Mouse (Mus musculus) heart, embryonic 14.5 days (tissue): ENCODE results near the gene Chfr. TPM values are rescaled to one million over a fixed set of nuclear protein-coding genes. Genes with fewer than 3 reads are reported as not detected.

Experiments used
- ATAC-seq: fragments of 200-750 bp; cut with Nextera tagmentation; 2 replicates; pipeline ENCODE4 v1.8.0; 2017; ENCODE audit warnings: low read depth, moderate TSS enrichment; ENCODE audit not compliant: insufficient number of reproducible peaks, insufficient read depth, low FRiP score
- H3K27ac ChIP-seq, 2 experiments: fragments of 200-500 bp in 1 of 2; fragments of 300-500 bp in 1 of 2; sonication (generic) in 1 of 2; replicated peaks in 1 of 2; 2 replicates each; pipeline ENCODE4 v1.5.1; 2012 to 2014; ENCODE audit warnings: low read depth in 2 of 2, low read length in 2 of 2, control low read depth in 1 of 2, mild to moderate bottlenecking in 1 of 2, mixed read lengths in 1 of 2; ENCODE audit not compliant: control insufficient read depth in 1 of 2, insufficient read depth in 1 of 2
- H3K27me3 ChIP-seq: fragments of 300-500 bp; sonication (generic); 2 replicates; pipeline ENCODE4 v1.6.1; 2014; ENCODE audit warnings: mild to moderate bottlenecking, low read length, control low read depth; ENCODE audit not compliant: control insufficient read depth, insufficient read depth
- H3K36me3 ChIP-seq: fragments of 300-500 bp; sonication (generic); 2 replicates; pipeline ENCODE4 v1.6.1; 2014; ENCODE audit warnings: mild to moderate bottlenecking, control low read depth, low read length, mixed read lengths; ENCODE audit not compliant: control insufficient read depth, insufficient read depth
- H3K4me1 ChIP-seq, 2 experiments: fragments of 200-500 bp in 1 of 2; fragments of 300-500 bp in 1 of 2; sonication (generic) in 1 of 2; 2 replicates each; pipeline ENCODE4 v1.6.1; 2012 to 2014; ENCODE audit warnings: low read length in 2 of 2, control low read depth in 1 of 2, mixed read lengths in 1 of 2; ENCODE audit not compliant: control insufficient read depth in 2 of 2, insufficient read depth in 2 of 2
- H3K4me2 ChIP-seq: fragments of 300-500 bp; sonication (generic); 2 replicates; pipeline ENCODE4 v1.6.1; 2014; ENCODE audit warnings: mild to moderate bottlenecking, low read length
- H3K4me3 ChIP-seq, 2 experiments: fragments of 200-500 bp in 1 of 2; fragments of 300-500 bp in 1 of 2; sonication (generic) in 1 of 2; 2 replicates each; pipeline ENCODE4 v1.5.1; 2012 to 2014; ENCODE audit warnings: low read length in 2 of 2, mild to moderate bottlenecking in 2 of 2, control low read depth in 1 of 2, low read depth in 1 of 2, moderate library complexity in 1 of 2; ENCODE audit not compliant: control insufficient read depth in 1 of 2, insufficient read depth in 1 of 2
- H3K9ac ChIP-seq: fragments of 300-500 bp; sonication (generic); 2 replicates; pipeline ENCODE4 v1.6.1; 2014; ENCODE audit warnings: mild to moderate bottlenecking, low read length
- H3K9me3 ChIP-seq: fragments of 300-500 bp; sonication (generic); 2 replicates; pipeline ENCODE4 v1.6.1; 2016; ENCODE audit warnings: low read length, control low read depth; ENCODE audit not compliant: control insufficient read depth
- WGBS: fragments of 180-500 bp; shearing (Covaris S2); extraction: QIAGEN DNeasy Blood & Tissue Kit; methylation state at CpG from one replicate; pipeline ENCODE4 v1.1.7; 2014; 5-methylcytosine and 5-hydroxymethylcytosine counted together
- polyA plus RNA-seq: library from polyadenylated mRNA; unstranded; fragments of >200 nt; fragmentation: Nextera tagmentation; extraction: Ambion mirVana; gene quantifications from 2 replicates; pipeline ENCODE4 v1.2.1, GENCODE M21; 2014

Gene Chfr
- polyA plus RNA-seq, 1 experiment from 2014 or later, result 32.5 TPM

GRCm38 (mm10) chr5:110099656-110100580 lies 35.7 kb upstream of the Chfr start, which contains the start of gene Plcxd1:
Plcxd1 (plus strand) TSS chr5:110099969.
- 10% methylated on average over 25 of the region's 25 CpGs for WGBS
- H3K4me3 ChIP-seq, result peak within 1 kb of the TSS in 1 of 2 experiments; percentile 31; a peak in 2 of 4 replicates
- no peaks in the 10 kb centered on the region for H3K27me3 ChIP-seq
- no peaks in the 10 kb centered on the region for H3K9me3 ChIP-seq
- H3K27ac ChIP-seq, result no peak within 1 kb of the TSS
- H3K9ac ChIP-seq, result no peak within 1 kb of the TSS
- no peak for ATAC-seq
- peaks cover 22% of the 10 kb centered on the region for H3K36me3 ChIP-seq
- H3K4me2 ChIP-seq, result peak within 1 kb of the TSS; percentile 74
- H3K4me1 ChIP-seq, result peaks cover 10 to 25% of the 10 kb centered on the region in 2 experiments

GRCm38 (mm10) chr5:110100921-110101631 lies 34.6 kb upstream of the Chfr start:
- Histone ChIP-seq H3K4me1 (peaks cover 8 to 23% of the 10 kb centered on the region in 2 experiments), H3K4me3 (peak overlapping the region; percentile 31 to 32), H3K9me3 (no peaks in the 10 kb centered on the region), H3K27me3 (no peaks in the 10 kb centered on the region), H3K27ac (no peak overlapping the region), H3K36me3 (peaks cover 33% of the 10 kb centered on the region), H3K4me2 (peak overlapping the region; percentile 74), H3K9ac (peak overlapping the region; percentile 28; the same call in 1 of the 2 replicates)
- ATAC-seq, result 0 out of 2 replicates have a peak, but pooled peaks have one; percentile 18
- 2% methylated on average over 35 of the region's 37 CpGs for WGBS

GRCm38 (mm10) chr5:110101716-110102347 lies 33.8 kb upstream of the Chfr start:
- WGBS, result 12% methylated on average over 34 of the region's 34 CpGs
- peaks cover 40% of the 10 kb centered on the region for H3K36me3 ChIP-seq
- peak overlapping the region; percentile 74 for H3K4me2 ChIP-seq
- H3K27me3 ChIP-seq, result no peaks in the 10 kb centered on the region
- peak overlapping the region; percentile 28; the same call in 1 of the 2 replicates for H3K9ac ChIP-seq
- H3K4me1 ChIP-seq, result peaks cover 8 to 29% of the 10 kb centered on the region in 2 experiments
- H3K4me3 ChIP-seq, result peak overlapping the region; percentile 31 to 32
- H3K27ac ChIP-seq, result no peak overlapping the region
- ATAC-seq, result peak; percentile 36
- no peaks in the 10 kb centered on the region for H3K9me3 ChIP-seq

GRCm38 (mm10) chr5:110102429-110102828 lies 33.2 kb upstream of the Chfr start:
- no peak overlapping the region for H3K4me3 ChIP-seq
- WGBS, result 81% methylated on average over 13 of the region's 13 CpGs
- no peak overlapping the region for H3K9ac ChIP-seq
- no peak for ATAC-seq
- no peak overlapping the region for H3K27ac ChIP-seq
- peaks cover 40% of the 10 kb centered on the region for H3K36me3 ChIP-seq
- peaks cover 8 to 32% of the 10 kb centered on the region in 2 experiments for H3K4me1 ChIP-seq
- no peaks in the 10 kb centered on the region for H3K9me3 ChIP-seq
- no peaks in the 10 kb centered on the region for H3K27me3 ChIP-seq
- peak overlapping the region; percentile 74; the same call in 1 of the 2 replicates for H3K4me2 ChIP-seq

GRCm38 (mm10) chr5:110102853-110103625 lies 32.6 kb upstream of the Chfr start:
- Histone ChIP-seq H3K9me3 (no peaks in the 10 kb centered on the region), H3K4me2 (no peak overlapping the region), H3K27ac (no peak overlapping the region), H3K27me3 (no peaks in the 10 kb centered on the region), H3K36me3 (peaks cover 40% of the 10 kb centered on the region), H3K9ac (no peak overlapping the region), H3K4me1 (peaks cover 8 to 32% of the 10 kb centered on the region in 2 experiments), H3K4me3 (no peak overlapping the region)
- WGBS, result 94% methylated on average over 19 of the region's 19 CpGs
- ATAC-seq, result no peak

GRCm38 (mm10) chr5:110103901-110104615 lies 31.6 kb upstream of the Chfr start:
- WGBS, result 94% methylated on average over 27 of the region's 27 CpGs
- Histone ChIP-seq H3K9ac (no peak overlapping the region), H3K27ac (no peak overlapping the region), H3K9me3 (no peaks in the 10 kb centered on the region), H3K27me3 (no peaks in the 10 kb centered on the region), H3K4me3 (no peak overlapping the region), H3K4me2 (no peak overlapping the region), H3K36me3 (peaks cover 40% of the 10 kb centered on the region), H3K4me1 (peaks cover 8 to 32% of the 10 kb centered on the region in 2 experiments)
- ATAC-seq, result no peak
